Mouse (Mus musculus) kidney, postnatal 14 days (tissue): ENCODE data around the gene Mtor.

Experiments
- DNase-seq: peaks from one replicate; pipeline ENCODE4 v3.0.0; 2022; ENCODE audit warnings: mixed read lengths

The Mtor gene

GRCm38 (mm10) chr4:148444250-148444967 is 4.0 kb upstream of the Mtor start, which contains the start of gene Ubiad1:
Gene Ubiad1 (minus strand): TSS chr4:148444771.
- peak; percentile 91 for DNase-seq

- DNase-seq = no peak
Observed at GRCm38 (mm10) chr4:148448853-148449245, 438 bp downstream of the Mtor start.

GRCm38 (mm10) chr4:148453707-148454106 is 5.3 kb downstream of the Mtor start:
- DNase-seq = no peak

- DNase-seq = no peak
Observed at GRCm38 (mm10) chr4:148455477-148456025, 7.1 kb downstream of the Mtor start.

GRCm38 (mm10) chr4:148460656-148461284 is 12.4 kb downstream of the Mtor start:
- no peak for DNase-seq

GRCm38 (mm10) chr4:148461772-148462171 is 13.4 kb downstream of the Mtor start:
- DNase-seq = no peak

GRCm38 (mm10) chr4:148462717-148463116 is 14.3 kb downstream of the Mtor start:
- peak; percentile 64 for DNase-seq

- DNase-seq = peak; percentile 47
Observed at GRCm38 (mm10) chr4:148463208-148463960, 15.0 kb downstream of the Mtor start.

- no peak for DNase-seq
Observed at GRCm38 (mm10) chr4:148464301-148464700, 15.9 kb downstream of the Mtor start.

GRCm38 (mm10) chr4:148464869-148465268 is 16.5 kb downstream of the Mtor start:
- no peak for DNase-seq

GRCm38 (mm10) chr4:148466511-148467079 is 18.2 kb downstream of the Mtor start:
- no peak for DNase-seq

- no peak for DNase-seq
Observed at GRCm38 (mm10) chr4:148468396-148468795, 20.0 kb downstream of the Mtor start.

- no peak for DNase-seq
Observed at GRCm38 (mm10) chr4:148469487-148470252, 21.3 kb downstream of the Mtor start.

- no peak for DNase-seq
Observed at GRCm38 (mm10) chr4:148471363-148471806, 23.0 kb downstream of the Mtor start.

- no peak for DNase-seq
Observed at GRCm38 (mm10) chr4:148472436-148473174, 24.2 kb downstream of the Mtor start.

- peak; percentile 75 for DNase-seq
Observed at GRCm38 (mm10) chr4:148473496-148473895, 25.1 kb downstream of the Mtor start.

- DNase-seq = no peak
Observed at GRCm38 (mm10) chr4:148480245-148480644, 31.8 kb downstream of the Mtor start.

GRCm38 (mm10) chr4:148481557-148482168 is 33.3 kb downstream of the Mtor start:
- no peak for DNase-seq

GRCm38 (mm10) chr4:148484511-148484910 is 36.1 kb downstream of the Mtor start:
- no peak for DNase-seq

- peak; percentile 73 for DNase-seq
Observed at GRCm38 (mm10) chr4:148487841-148488240, 39.4 kb downstream of the Mtor start.

- peak; percentile 80 for DNase-seq
Observed at GRCm38 (mm10) chr4:148490502-148490901, 42.1 kb downstream of the Mtor start.
